Mouse (Mus musculus) adrenal gland, adult 8-10 months (tissue): Measurements from ENCODE around the gene Vwa3a. TPM values are rescaled to one million over a fixed set of nuclear protein-coding genes. Genes with fewer than 3 reads are reported as not detected.

Source experiments
- DNase-seq: peaks from one replicate; pipeline ENCODE4 v3.0.0; 2022
- total RNA-seq, 4 experiments: library from RNA; stranded (reverse); gene quantifications; 2 replicates each; pipeline ENCODE4 v1.2.4; 2022

Vwa3a gene
- total RNA-seq, 4 experiments from 2014 or later, result 1.1 to 5.5 (median 3.3) TPM

- DNase-seq, result peak; percentile 87
Observed at GRCm38 (mm10) chr7:120838436-120839160, 99.5 kb downstream of the Vwa3a start.

- DNase-seq, result no peak
Observed at GRCm38 (mm10) chr7:120839786-120840185, 100.7 kb downstream of the Vwa3a start.

GRCm38 (mm10) chr7:120842345-120843036 is 103.4 kb downstream of the Vwa3a start, which contains the start of gene Eef2k:
Gene Eef2k, plus strand, starts transcription at chr7:120842831.
- DNase-seq, result peak; percentile 88

- DNase-seq, result peak; percentile 75
Observed at GRCm38 (mm10) chr7:120843037-120843621, 104.0 kb downstream of the Vwa3a start.

GRCm38 (mm10) chr7:120843852-120844435 is 104.8 kb downstream of the Vwa3a start:
- DNase-seq, result no peak

- no peak for DNase-seq
Observed at GRCm38 (mm10) chr7:120844689-120845088, 105.6 kb downstream of the Vwa3a start.

GRCm38 (mm10) chr7:120848831-120849512 is 109.9 kb downstream of the Vwa3a start:
- no peak for DNase-seq

GRCm38 (mm10) chr7:120850165-120850564 is 111.0 kb downstream of the Vwa3a start:
- DNase-seq, result no peak

Other genes starting within 250 kb of the Vwa3a start
- 100 to 1,000 TPM; 220 to 332 (median 263) TPM for gene Uqcrc2, start 104.1 kb upstream of the Vwa3a start, total RNA-seq
- not detected for gene Pdzd9, start 69.0 kb upstream of the Vwa3a start, total RNA-seq
- gene Mosmo, start 61.7 kb upstream of the Vwa3a start, total RNA-seq, result 10 to 100 TPM; 43.3 to 54.1 (median 52.1) TPM
- not detected for gene Gm5737, start 73.0 kb downstream of the Vwa3a start, total RNA-seq
- 10 to 100 TPM; 27.2 to 51.2 (median 40.8) TPM for gene Eef2k, start 103.5 kb downstream of the Vwa3a start, total RNA-seq
- gene Polr3e, start 178.4 kb downstream of the Vwa3a start, total RNA-seq, result 10 to 100 TPM; 23.6 to 34.6 (median 27.7) TPM
- gene Cdr2, start 243.0 kb downstream of the Vwa3a start, total RNA-seq, result 10 to 100 TPM in 1 of 4 experiments, 1 to 10 TPM in 3; 4.9 to 13.0 (median 7.0) TPM
- under 1 TPM in 2 of 4 experiments, not detected in 2; 0.15 to 0.49 TPM for gene Mfsd13b, start 243.2 kb downstream of the Vwa3a start, total RNA-seq